Mouse (Mus musculus) ES-E14 (cell line): ENCODE measurements at regions not wholly inside any gene's neighbourhood (a gene's known extent, or its start where the extent isn't known, plus 50 kb on each side); places are given as distances from the start of the nearest gene placed in this dataset.

ENCODE experiments used
- CHD2 ChIP-seq: IDR thresholded peaks from 2 replicates; pipeline ENCODE4 v1.6.1; 2014; ENCODE audit warnings: mild to moderate bottlenecking, low read depth, low read length, inconsistent platforms
- HCFC1 ChIP-seq: IDR thresholded peaks from 2 replicates; pipeline ENCODE4 v1.6.1; 2012; ENCODE audit warnings: low read length, inconsistent platforms, borderline replicate concordance; ENCODE audit not compliant: insufficient read depth
- MAFK ChIP-seq: IDR thresholded peaks from 2 replicates; pipeline ENCODE4 v1.6.1; 2014; ENCODE audit warnings: mild to moderate bottlenecking, low read depth, low read length, inconsistent platforms; ENCODE audit not compliant: insufficient read depth
- ZC3H11A ChIP-seq: IDR thresholded peaks from 2 replicates; pipeline ENCODE4 v1.6.1; 2012; ENCODE audit warnings: low read depth, mild to moderate bottlenecking, inconsistent platforms, low read length, borderline replicate concordance
- ZNF384 ChIP-seq: IDR thresholded peaks from 2 replicates; pipeline ENCODE4 v1.6.1; 2012; ENCODE audit warnings: low read depth, low read length, inconsistent platforms

DNA sequence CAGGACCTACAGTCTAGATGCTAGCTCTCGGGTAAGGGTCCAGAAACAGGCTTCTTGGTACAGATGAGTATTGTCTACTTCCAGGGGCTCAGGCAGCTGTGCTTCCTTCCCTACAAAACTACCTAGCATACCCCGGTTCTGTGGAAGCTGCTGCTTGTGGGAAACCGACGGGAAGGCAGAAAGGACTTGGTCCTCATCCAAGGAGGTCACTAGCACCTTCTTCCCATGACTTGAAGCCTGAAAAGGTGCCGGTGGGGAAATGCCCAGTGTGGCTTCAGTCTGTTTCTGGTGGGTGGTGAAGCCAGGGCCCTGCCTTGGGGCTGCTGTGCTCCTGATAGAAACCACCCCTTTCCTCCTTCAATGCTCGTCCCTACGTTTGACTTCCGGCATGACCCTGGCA is 107.5 kb downstream of the Tex29 start:
- no peak for TF ChIP-seq HCFC1
- no peak for TF ChIP-seq ZC3H11A
- no peak for TF ChIP-seq ZNF384
- TF ChIP-seq CHD2: no peak
- no peak for TF ChIP-seq MAFK
